Mouse (Mus musculus) cerebellum, postnatal 10 days (tissue): ENCODE data around the gene Mapt.

Source experiments
- DNase-seq, 2 experiments: peaks; one replicate each; pipeline ENCODE4 v3.0.0; 2021; ENCODE audit warnings: mixed read lengths in 2 of 2

Gene Mapt

DNA sequence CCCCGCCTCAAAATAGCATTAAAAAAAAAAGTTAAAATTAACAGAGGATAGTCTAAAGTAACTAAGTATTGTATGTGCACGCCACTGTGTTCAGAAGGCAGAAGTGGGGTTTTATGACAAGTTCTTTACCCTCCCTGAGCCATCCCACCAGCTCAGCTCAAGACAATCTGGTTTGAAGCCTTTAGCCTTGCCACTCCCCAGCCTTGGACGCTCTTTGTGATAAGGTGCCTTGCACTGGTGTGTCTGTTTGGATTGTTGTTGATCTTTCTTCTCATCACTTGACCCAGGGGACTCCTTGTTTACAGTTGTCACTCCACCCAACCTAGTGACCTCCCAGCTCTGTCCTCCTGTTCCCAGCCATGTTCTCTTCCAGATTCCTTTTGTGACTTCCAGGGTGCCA is 86.4 kb downstream of the Mapt start:
- no peak for DNase-seq

- peak; percentile 72 to 75 for DNase-seq
Measured at GRCm38 (mm10) chr11:104318940-104319781, 88.0 kb downstream of the Mapt start.

GRCm38 (mm10) chr11:104320511-104320910 is 89.3 kb downstream of the Mapt start:
- DNase-seq: no peak

- no peak for DNase-seq
Measured at GRCm38 (mm10) chr11:104322142-104322541, 91.0 kb downstream of the Mapt start.

DNA sequence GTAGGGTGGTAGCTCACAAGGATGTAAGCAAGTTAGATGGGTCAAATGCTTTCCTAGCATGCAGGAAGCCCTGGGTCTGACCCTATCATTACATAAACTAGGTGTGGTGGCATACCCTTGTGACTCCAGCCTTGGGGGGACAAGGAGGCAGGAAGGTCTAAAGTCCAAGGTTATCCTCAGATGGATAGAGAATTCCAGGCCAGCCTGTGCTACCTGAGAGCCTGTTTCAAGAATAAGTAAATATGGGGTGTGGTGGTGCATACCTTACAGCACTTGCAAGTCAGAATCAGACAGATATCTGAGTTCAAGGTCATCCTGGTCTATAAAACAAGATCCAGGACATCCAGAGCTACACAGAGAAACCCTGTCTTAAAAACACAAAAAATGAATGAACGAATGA is 96.3 kb downstream of the Mapt start:
- no peak for DNase-seq

DNA sequence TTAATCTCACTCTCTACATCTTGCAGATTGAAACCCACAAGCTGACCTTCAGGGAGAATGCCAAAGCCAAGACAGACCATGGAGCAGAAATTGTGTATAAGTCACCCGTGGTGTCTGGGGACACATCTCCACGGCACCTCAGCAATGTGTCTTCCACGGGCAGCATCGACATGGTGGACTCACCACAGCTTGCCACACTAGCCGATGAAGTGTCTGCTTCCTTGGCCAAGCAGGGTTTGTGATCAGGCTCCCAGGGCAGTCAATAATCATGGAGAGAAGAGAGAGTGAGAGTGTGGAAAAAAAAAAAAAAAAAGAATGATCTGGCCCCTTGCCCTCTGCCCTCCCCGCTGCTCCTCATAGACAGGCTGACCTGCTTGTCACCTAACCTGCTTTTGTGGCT is 96.8 kb downstream of the Mapt start:
- no peak for DNase-seq

- no peak for DNase-seq
Measured at GRCm38 (mm10) chr11:104329185-104329926, 98.2 kb downstream of the Mapt start.

DNA sequence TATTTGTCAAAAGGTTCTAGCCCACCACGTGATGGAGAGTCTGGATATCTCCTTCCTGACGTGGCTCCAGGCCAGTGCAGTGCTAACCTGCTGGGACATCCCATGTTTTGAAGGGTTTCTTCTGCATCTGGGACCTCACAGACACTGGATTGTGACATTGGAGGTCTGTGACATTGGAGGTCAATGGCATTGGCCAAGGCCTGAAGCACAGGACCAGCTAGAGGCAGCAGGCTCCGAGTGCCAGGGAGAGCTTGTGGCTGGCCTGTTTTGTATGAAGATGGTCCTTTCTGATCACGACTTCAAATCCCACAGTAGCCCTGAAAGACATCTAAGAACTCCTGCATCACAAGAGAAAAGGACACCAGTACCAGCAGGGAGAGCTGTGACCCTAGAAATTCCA is 99.0 kb downstream of the Mapt start:
- DNase-seq: no peak

- DNase-seq: peak; percentile 49 to 55
Measured at GRCm38 (mm10) chr11:104331208-104331607, 100.0 kb downstream of the Mapt start.

GRCm38 (mm10) chr11:104332105-104332504 is 100.9 kb downstream of the Mapt start:
- DNase-seq: no peak

DNA sequence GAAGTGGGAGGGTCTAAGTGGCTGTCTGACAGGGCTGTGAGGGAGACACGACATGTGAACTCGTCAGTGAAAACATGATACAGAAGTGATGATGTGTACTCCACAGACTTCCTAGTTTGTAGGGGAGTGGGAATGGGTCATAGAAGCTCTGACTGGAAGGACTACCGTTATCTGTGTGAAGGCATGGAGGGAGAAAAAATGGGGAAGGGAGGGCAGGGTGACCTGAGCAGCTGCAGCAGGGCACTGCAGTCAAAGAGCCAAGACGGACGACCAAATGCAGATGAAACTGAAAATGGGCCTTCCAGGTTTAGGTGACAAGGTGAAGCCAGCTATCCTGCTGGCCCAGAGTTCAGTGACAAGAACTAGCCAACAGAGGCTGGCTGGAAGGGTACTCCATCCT is 102.9 kb downstream of the Mapt start:
- no peak for DNase-seq

DNA sequence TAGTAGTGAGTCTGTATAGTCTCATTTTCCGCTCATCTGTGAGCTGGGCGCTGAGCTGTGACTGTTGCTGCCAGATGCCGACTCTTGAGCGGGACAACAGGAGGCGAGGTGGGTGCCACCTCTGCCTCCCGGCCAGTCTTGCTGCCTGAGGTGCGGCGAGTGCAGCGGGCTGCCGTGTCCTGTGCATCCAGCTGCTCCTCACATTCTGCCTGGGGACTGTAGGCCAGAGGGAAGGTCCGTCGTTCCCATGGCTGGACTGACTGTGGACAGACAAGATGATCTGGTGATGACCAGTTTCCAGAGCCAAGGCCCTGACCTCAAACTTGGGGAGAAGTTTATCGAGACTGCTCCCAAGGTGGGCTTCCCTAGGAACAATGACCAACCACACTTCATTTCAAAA is 103.8 kb downstream of the Mapt start:
- no peak for DNase-seq

DNA sequence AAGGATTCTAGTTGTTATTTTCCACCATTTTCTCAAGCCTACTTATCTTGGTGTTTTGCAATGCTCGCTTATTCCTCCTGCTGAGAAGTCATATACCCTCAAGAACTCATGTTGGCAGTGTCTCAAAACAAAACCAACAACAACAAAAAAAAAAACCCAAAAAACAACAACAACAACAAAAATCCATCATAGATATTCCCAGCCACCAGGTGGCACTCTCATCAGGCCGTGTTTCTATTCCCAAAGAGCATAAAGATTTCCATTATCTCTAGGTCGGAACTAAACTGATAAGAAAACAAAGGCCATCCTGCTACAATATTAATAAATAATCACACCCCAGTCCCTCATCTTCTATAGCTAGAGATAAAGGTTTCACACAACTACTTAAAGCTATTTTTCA is 115.7 kb downstream of the Mapt start:
- peak; percentile 63 to 67 for DNase-seq

GRCm38 (mm10) chr11:104361790-104362189 is 130.6 kb downstream of the Mapt start:
- DNase-seq: no peak

GRCm38 (mm10) chr11:104362704-104363103 is 131.5 kb downstream of the Mapt start:
- no peak for DNase-seq

DNA sequence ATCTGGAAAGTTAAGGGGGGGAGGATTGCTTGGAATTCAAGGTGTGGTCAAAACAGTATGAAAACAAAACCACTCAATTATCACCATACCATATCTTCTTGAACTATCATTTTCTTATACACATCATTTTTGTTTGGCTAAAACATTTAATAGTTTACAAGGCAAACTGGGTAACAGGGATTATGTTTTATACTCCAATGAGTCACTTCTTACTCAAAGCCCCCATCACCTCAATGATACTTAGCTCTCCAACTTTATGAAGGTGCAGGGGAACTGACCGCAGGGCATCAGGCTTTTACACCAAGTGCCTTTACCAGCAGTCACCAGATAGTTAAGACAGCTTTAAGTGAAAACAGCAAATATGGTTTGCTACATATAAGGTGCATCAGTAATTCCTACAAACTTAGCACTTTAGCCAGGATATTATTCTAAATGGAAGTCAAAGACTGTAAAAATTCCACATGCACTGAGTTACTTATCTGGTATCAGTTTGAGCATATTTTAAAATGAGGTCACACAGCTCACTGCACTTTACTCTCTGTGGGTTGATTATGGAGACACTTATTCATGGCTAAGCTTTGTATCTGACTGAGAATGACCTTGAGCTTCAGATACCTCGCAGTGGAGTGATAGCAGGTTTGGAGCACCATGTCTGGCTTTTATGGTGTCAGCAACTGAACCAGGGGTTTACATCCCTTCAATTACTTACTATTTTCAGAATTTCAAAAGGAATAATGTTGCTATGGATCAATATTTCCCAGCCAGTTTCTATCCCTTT is 132.8 kb downstream of the Mapt start:
- DNase-seq: no peak

DNA sequence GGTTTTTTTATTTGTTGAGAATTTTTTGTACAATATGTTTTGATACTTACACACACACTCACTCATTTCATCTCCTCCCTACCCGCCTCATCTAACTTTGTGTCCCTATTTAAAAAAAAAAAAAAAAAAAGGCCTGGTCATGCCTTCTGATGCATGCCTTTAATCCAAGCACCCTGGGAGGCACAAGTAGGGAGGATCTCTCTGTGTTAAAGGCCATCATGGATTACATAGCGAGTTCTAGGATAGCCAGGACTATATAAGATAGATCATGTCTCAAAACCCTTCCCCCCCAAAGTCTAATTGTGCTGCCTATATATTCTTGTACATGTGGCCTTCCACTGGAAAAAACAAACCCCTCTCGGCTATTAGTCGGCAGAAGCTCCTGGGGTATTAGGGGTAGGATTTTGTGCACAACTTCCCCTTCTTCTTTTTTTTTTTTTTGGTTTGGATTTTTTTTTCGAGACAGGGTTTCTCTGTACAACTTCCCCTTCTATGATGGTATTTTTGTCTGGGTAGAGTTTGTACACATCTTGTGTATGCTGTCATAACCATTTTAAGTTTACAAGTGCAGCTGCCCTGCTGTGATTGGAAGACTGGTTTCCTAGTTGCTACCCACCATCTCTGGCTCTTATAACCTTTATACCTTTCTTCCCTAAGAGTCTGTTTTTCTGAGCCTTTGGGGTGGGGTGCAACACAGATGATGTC is 136.4 kb downstream of the Mapt start:
- DNase-seq: no peak

DNA sequence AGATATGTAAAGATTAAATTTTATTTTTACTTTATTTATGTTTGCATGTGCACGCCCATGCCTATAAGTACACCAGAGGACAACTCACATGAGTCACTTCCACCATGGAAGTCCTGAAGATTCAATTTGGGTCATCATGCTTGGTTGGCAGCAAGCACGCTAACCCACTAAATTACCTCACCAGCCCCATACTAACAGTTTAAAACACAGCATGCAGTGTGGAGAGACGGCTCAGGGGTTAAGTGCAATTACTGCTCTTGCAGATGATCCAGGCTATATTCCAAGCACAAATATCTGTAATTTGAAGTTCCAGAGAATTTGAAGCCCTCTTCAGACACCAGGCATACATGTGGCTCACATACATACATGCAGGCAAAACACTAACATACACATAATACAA is 145.1 kb downstream of the Mapt start:
- DNase-seq: no peak

DNA sequence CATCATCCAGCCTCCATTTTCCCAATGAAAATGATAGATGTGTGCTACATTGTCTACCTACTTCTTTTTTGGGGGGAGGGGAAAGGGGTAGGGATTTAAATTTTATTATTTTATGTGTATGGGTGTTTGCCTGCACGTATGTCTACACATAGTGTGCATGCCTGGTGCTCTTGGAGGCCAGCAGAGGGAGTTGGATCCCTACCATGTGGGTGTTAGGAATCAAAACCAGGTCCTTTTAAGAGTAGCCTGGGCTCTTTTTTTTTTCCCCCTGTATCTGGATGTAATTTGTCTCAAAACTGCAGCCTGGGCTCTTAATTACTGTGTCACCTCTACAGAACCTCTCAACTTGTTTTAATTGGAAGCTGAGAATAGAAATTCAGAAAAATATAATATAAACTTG is 148.4 kb downstream of the Mapt start:
- peak; percentile 28 to 33 for DNase-seq
